Mouse (Mus musculus) heart, adult 8-10 months (tissue): ENCODE data around the gene Myo1g. TPM values are rescaled to one million over a fixed set of nuclear protein-coding genes. Genes with fewer than 3 reads are reported as not detected.

Experiments
- microRNA-seq: library from miRNA; unstranded; fragments of <30 nt; microRNA quantifications from one replicate; pipeline ENCODE4 v1.2.0, GENCODE M21; 2022
- total RNA-seq, 4 experiments: library from RNA; stranded (reverse); gene quantifications; 2 replicates each; pipeline ENCODE4 v1.2.4; 2022

The Myo1g gene
- total RNA-seq, 4 experiments from 2014 or later = 0.73 to 2.3 (median 1.2) TPM

Small RNA genes within 50 kb of the gene (microRNA-seq; reads per million reads assigned to microRNA genes)
- gene Gm22123 = 0.84 reads per million

Other genes starting within 250 kb of the Myo1g start
- gene Tmed4, start 246.1 kb downstream of the Myo1g start, total RNA-seq = 100 to 1,000 TPM in 2 of 4 experiments, 10 to 100 TPM in 2; 96.9 to 111 (median 102) TPM
- 1,000 to 10,000 TPM; 1,901 to 2,083 (median 1,945) TPM for gene Ogdh, start 229.3 kb downstream of the Myo1g start, total RNA-seq
- 10 to 100 TPM; 37.1 to 38.7 (median 37.5) TPM for gene Zmiz2, start 131.9 kb downstream of the Myo1g start, total RNA-seq
- gene Ppia, start 105.5 kb downstream of the Myo1g start, total RNA-seq = 100 to 1,000 TPM; 262 to 310 (median 280) TPM
- 10 to 100 TPM; 80.1 to 97.8 (median 88.2) TPM for gene H2afv, start 76.5 kb downstream of the Myo1g start, total RNA-seq
- gene Purb, start 45.0 kb downstream of the Myo1g start, total RNA-seq = 10 to 100 TPM; 23.2 to 32.4 (median 28.9) TPM
- gene Ccm2, start 25.9 kb upstream of the Myo1g start, total RNA-seq = 10 to 100 TPM; 26.3 to 33.8 (median 29.8) TPM
- gene Nacad, start 85.1 kb upstream of the Myo1g start, total RNA-seq = under 1 TPM; 0.22 to 0.65 (median 0.50) TPM
- 100 to 1,000 TPM in 3 of 4 experiments, 10 to 100 TPM in 1; 96.9 to 117 (median 106) TPM for gene Tbrg4, start 105.1 kb upstream of the Myo1g start, total RNA-seq
- gene Wap, start 117.7 kb upstream of the Myo1g start, total RNA-seq = not detected
- 1 to 10 TPM; 4.0 to 5.6 (median 5.5) TPM for gene Ramp3, start 137.6 kb upstream of the Myo1g start, total RNA-seq